Mouse (Mus musculus): ENCODE data around the gene Ms4a4a.

GRCm38 (mm10) chr19:11368310-11368709, 7.0 kb upstream of the Ms4a4a start:
- TF ChIP-seq POLR2A (IDR thresholded peaks at IDR 0.05; ENCODE audit: extremely low read depth, insufficient read depth, low read length) (no peak), CTCF (IDR thresholded peaks at IDR 0.05; ENCODE audit: extremely low read depth, insufficient read depth, low read length) (no peak)

Measured in cortical plate, adult 2 months (tissue).